Mouse (Mus musculus): ENCODE results near the gene Ythdf2. TPM values are rescaled to one million over a fixed set of nuclear protein-coding genes. Genes with fewer than 3 reads are reported as not detected.
A peak's percentile ranks its signal among the peaks of the same experiment; 100 is the strongest.

The Ythdf2 gene
- total and polyA plus RNA-seq, 3 experiments = 80.4 to 979 (median 103) TPM

DNA sequence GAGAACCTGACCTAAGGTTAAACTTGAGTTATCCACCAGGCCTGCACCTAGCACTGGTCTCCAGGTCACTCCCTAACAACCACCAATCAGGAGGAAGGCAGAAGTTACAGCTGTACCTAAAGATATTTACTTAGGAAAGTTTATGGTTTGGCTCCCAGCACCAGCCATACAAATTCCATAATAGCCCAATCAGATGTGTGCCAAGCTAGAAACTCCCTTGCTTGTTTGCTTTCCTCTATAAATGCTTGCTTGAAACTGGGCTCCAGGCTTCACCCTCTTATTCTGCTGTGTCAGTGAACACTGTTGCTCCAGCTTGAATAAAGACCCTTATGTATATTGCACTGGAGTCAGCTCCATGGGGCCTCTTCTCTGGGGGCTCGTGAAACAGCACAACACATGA, 60.4 kb downstream of the Ythdf2 start:
- TF ChIP-seq RCOR1 (IDR thresholded peaks at IDR 0.05; ENCODE audit: low read depth, low read length) = no peak
- TF ChIP-seq UBTF (IDR thresholded peaks at IDR 0.05; ENCODE audit: borderline replicate concordance, insufficient read depth, low read depth, low read length) = no peak
- no peak for TF ChIP-seq NELFE (IDR thresholded peaks at IDR 0.05; ENCODE audit: low read depth, low read length)
- no peak for TF ChIP-seq ELF1 (IDR thresholded peaks at IDR 0.05; ENCODE audit: low read depth, low read length)
- no peak for TF ChIP-seq EP300 (IDR thresholded peaks at IDR 0.05; ENCODE audit: low read depth in 1 of 2, low read length in 2 of 2)
- no peak for TF ChIP-seq CHD2 (IDR thresholded peaks at IDR 0.05; ENCODE audit: low read length)
- TF ChIP-seq MEF2A (IDR thresholded peaks at IDR 0.05; ENCODE audit: extremely low read depth, insufficient replicate concordance, low read depth, low read length, poor library complexity, severe bottlenecking) = no peak
- TF ChIP-seq MXI1 (IDR thresholded peaks at IDR 0.05; ENCODE audit: low read depth, low read length) = no peak
- TF ChIP-seq USF2 (IDR thresholded peaks at IDR 0.05; ENCODE audit: borderline replicate concordance in 1 of 2, insufficient read depth in 1 of 2, low read depth in 1 of 2, low read length in 2 of 2) = no peak
- no peak for TF ChIP-seq MAFK (IDR thresholded peaks at IDR 0.05; ENCODE audit: borderline replicate concordance, low read depth, low read length)
- no peak for TF ChIP-seq BHLHE40 (IDR thresholded peaks at IDR 0.05; ENCODE audit: borderline replicate concordance, low read depth, low read length)
- no peak for TF ChIP-seq MYC (IDR thresholded peaks at IDR 0.05; ENCODE audit: low read depth, low read length)
- no peak for TF ChIP-seq TCF12 (IDR thresholded peaks at IDR 0.05; ENCODE audit: low read depth, low read length)
- no peak for TF ChIP-seq KAT2A (conservative IDR thresholded peaks at IDR 0.05; ENCODE audit: low read depth, low read length)
- no peak for TF ChIP-seq ZKSCAN1 (IDR thresholded peaks at IDR 0.05; ENCODE audit: low read depth, low read length)
- no peak for TF ChIP-seq NRF1 (IDR thresholded peaks at IDR 0.05; ENCODE audit: insufficient read depth, low read depth, low read length, poor library complexity, severe bottlenecking)
- no peak for TF ChIP-seq USF1 (IDR thresholded peaks at IDR 0.05; ENCODE audit: low read depth, low read length)
- TF ChIP-seq GABPA (IDR thresholded peaks at IDR 0.05; ENCODE audit: low read depth, low read length) = no peak
- TF ChIP-seq ZMIZ1 (IDR thresholded peaks at IDR 0.05; ENCODE audit: low read depth, low read length) = no peak
- Histone ChIP-seq H3K79me2 (ENCODE audit: control insufficient read depth, insufficient read depth, low read length, poor library complexity) (no peaks in the 10 kb centered on the region), H3K27ac (ENCODE audit: control insufficient read depth, low read depth, low read length) (no peak overlapping the region), H3K9me3 (replicated peaks; ENCODE audit: insufficient read depth, low read length) (no peaks in the 10 kb centered on the region), H3K27me3 (ENCODE audit: control insufficient read depth in 1 of 2, insufficient read depth in 2 of 2, low read length in 2 of 2) (peaks cover 3 to 4% of the 10 kb centered on the region in 2 experiments), H3K9ac (ENCODE audit: control insufficient read depth, low read depth, low read length, poor library complexity, severe bottlenecking) (no peak overlapping the region), H3K36me3 (ENCODE audit: control insufficient read depth in 1 of 2, insufficient read depth in 2 of 2, low read length in 2 of 2) (no peaks in the 10 kb centered on the region), H3K4me3 (ENCODE audit: control insufficient read depth in 1 of 2, insufficient read depth in 1 of 2, low read depth in 2 of 2, low read length in 2 of 2) (no peak overlapping the region), H3K4me1 (ENCODE audit: control insufficient read depth in 1 of 2, insufficient read depth in 2 of 2, low read length in 2 of 2) (no peaks in the 10 kb centered on the region)
- no peak for DNase-seq (ENCODE audit: low read depth, low spot score)

DNA sequence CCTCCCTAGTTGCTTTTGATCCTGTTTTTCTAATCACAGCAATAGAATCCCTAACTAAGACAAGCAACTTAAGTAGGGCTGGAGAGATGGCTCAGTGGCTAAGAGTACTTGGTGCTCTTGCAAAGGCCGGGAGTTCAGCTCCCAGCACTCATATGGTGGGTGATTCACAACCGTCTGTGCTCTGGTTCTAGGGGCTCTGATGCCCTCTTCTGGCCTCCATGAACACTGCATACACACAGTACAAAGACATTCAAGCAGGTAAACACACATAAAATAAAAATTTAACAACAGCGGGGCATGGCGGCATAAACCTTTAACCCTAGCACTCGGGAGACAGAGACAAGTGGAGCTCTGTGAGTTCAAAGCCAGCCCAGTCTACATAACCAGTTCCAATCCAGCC, 65.9 kb downstream of the Ythdf2 start:
- Histone ChIP-seq H3K79me2 (ENCODE audit: control insufficient read depth, insufficient read depth, low read length, poor library complexity) (no peaks in the 10 kb centered on the region), H3K27ac (ENCODE audit: control insufficient read depth, low read depth, low read length) (no peak overlapping the region), H3K9ac (ENCODE audit: control insufficient read depth, low read depth, low read length, poor library complexity, severe bottlenecking) (no peak overlapping the region), H3K4me1 (ENCODE audit: control insufficient read depth in 1 of 2, insufficient read depth in 2 of 2, low read length in 2 of 2) (peaks cover 3 to 10% of the 10 kb centered on the region in 2 experiments), H3K27me3 (ENCODE audit: control insufficient read depth in 1 of 2, insufficient read depth in 2 of 2, low read length in 2 of 2) (peaks cover 0 to 3% of the 10 kb centered on the region in 2 experiments; a peak in 2 of 4 replicates), H3K9me3 (replicated peaks; ENCODE audit: insufficient read depth, low read length) (no peaks in the 10 kb centered on the region), H3K36me3 (ENCODE audit: control insufficient read depth in 1 of 2, insufficient read depth in 2 of 2, low read length in 2 of 2) (peaks cover 0 to 3% of the 10 kb centered on the region in 2 experiments; a peak in 2 of 4 replicates), H3K4me3 (ENCODE audit: control insufficient read depth in 1 of 2, insufficient read depth in 1 of 2, low read depth in 2 of 2, low read length in 2 of 2) (no peak overlapping the region)
- TF ChIP-seq RAD21 (IDR thresholded peaks at IDR 0.05; ENCODE audit: low read depth, low read length) = peak; percentile 55
- peak; percentile 51 for TF ChIP-seq SMC3 (IDR thresholded peaks at IDR 0.05; ENCODE audit: low read depth, low read length)
- no peak for TF ChIP-seq CHD1 (IDR thresholded peaks at IDR 0.05; ENCODE audit: low read depth, low read length)
- TF ChIP-seq CTCF (IDR thresholded peaks at IDR 0.05 in 2 of 3, conservative IDR thresholded peaks at IDR 0.05 in 1 of 3; ENCODE audit: control insufficient read depth in 1 of 3, insufficient read depth in 1 of 3, low read depth in 2 of 3, low read length in 3 of 3, poor library complexity in 1 of 3, severe bottlenecking in 1 of 3) = peak; percentile 54 to 63 (median 61)
- TF ChIP-seq ZC3H11A (IDR thresholded peaks at IDR 0.05; ENCODE audit: low read depth, low read length) = peak; percentile 40; the same call in 1 of the 2 replicates
- DNase-seq (ENCODE audit: low read depth, low spot score) = peak; percentile 68

Data from MEL (cell line).